Mouse (Mus musculus) left cerebral cortex, adult 9 months (tissue): ENCODE data around the gene Pde10a.
A peak's percentile ranks its signal among the peaks of the same experiment; 100 is the strongest.

Experiments
- DNase-seq, 2 experiments: peaks; one replicate each; pipeline ENCODE4 v3.0.0; 2022; ENCODE audit warnings: low spot score in 2 of 2

Gene Pde10a

GRCm38 (mm10) chr17:8961644-8962043 is 436.5 kb downstream of the Pde10a start:
- no peak for DNase-seq

GRCm38 (mm10) chr17:8965177-8965576 is 440.0 kb downstream of the Pde10a start:
- DNase-seq: no peak

- no peak for DNase-seq
Measured at GRCm38 (mm10) chr17:8972152-8972854, 447.1 kb downstream of the Pde10a start.

GRCm38 (mm10) chr17:8973331-8973730 is 448.2 kb downstream of the Pde10a start:
- no peak for DNase-seq

DNA sequence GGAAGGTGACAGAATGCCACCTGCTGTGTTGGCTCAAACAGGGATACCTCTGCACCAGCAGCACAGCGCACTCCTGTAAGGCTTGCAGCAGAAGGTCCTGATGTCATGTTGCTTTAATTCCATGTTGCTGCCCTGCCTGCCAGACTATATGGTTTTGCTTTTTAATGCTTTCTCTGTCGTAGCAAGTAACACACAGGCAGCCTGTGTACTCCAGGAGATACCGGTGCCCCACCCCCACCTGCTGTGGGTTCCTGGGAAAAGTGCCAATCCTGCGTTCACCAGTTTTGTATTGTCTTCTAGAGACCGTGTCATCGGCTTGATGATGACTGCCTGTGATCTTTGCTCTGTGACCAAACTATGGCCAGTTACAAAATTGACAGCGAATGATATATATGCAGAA is 449.3 kb downstream of the Pde10a start:
- DNase-seq: no peak

DNA sequence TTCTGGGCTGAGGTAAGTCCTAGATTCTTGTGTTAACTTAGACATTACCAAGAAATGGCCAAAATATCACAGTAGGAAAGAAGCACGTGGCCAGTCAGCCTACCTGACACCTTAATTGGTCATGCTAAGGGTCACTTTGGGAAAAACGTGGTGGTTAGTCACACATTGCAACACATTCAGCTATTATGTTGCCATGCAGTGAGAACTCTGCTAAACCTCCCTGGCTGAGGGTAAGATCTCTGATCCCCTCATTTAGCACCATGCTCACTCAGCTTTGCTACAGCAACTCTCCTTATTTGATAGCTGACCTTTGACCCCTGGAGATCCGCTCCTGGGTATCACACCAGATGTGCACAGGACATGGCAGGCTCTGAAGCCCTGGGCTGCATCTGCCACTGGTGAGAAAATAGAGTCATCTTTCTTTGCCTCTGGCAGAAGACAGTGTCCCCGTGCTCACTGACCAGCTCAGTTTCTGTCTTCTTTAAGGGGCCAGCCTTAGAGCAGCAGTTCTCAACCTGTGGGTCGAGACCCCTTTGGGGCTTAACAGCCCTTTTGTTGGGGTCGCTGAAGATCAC is 449.7 kb downstream of the Pde10a start:
- no peak for DNase-seq

GRCm38 (mm10) chr17:8976745-8977144 is 451.6 kb downstream of the Pde10a start:
- DNase-seq: no peak

DNA sequence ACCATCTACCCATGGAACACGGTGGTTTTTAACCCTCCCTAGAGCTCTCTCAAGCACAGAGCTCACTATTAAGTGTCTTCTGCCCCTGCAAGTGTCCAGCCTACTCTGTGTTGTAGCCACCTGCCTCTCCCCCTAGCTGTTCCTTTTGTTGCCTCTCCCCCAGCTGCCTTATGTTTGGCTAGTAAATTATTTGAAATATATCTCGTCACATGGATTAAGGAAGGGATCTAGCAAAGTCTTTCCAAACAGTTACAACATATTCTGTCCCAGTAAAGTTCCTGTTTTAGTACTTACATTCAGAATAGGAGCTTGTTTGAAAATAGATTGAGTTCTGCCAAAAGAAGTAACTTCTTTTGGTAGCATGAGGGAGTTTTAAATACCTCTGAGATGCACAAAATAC is 452.1 kb downstream of the Pde10a start:
- no peak for DNase-seq

DNA sequence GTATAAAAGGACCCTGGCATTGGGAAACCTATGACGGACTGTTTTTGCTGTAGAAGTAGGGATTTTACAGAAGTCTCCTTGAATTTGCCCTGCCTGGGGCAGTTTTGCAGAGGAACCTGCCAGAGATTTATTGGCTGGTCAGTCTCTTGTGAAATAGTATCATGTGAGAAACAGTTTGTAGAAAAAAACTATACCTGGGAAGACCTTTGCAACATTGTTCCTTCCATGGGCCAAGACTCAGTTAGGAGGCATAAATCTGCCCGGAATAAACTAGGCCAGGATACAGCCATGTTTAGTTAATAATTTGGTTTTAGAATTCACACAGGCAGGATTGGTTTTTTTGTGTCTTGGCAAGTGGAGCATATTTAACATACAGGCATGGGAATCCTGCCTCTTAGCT is 458.4 kb downstream of the Pde10a start:
- DNase-seq: no peak

DNA sequence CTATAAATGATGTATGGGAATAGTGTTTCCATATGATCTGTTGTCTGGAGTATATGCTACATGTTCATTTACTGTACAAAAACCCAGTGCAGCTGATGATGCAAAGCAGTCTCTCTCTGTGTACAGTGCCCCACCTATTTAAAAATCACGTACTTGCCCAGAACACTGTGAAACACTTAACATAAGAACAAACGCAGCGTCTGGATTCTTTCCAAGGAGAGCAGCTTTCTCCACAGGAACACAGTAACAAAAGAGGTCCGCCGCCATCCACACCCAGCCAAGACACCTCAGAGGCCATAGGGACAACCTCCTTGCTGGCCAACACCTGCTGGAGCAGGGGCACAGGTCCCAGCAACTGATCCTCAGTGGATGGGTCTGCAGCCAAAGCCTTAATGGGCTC is 460.5 kb downstream of the Pde10a start:
- DNase-seq: no peak

DNA sequence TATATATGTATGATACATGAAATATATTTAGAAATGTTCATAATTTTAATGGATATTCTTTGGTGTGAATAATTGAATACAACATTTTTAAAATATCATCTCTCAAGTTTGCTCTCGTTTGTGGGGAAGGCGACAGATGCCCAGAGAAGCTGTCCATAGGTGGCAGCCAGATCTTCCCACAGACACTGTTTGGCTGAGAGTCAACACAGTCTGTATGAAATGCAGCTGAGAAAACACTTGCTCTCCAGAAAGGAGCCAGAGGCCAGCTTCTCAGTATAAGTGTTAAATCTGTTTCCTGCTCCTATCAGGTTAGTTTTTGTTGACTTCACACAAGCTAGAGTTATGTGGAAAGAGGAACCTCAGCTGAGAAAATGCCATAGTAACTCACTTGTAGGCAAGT is 461.4 kb downstream of the Pde10a start:
- DNase-seq: peak in 1 of 2 experiments; percentile 77

GRCm38 (mm10) chr17:8987369-8987768 is 462.2 kb downstream of the Pde10a start:
- peak in 1 of 2 experiments; percentile 11 for DNase-seq

- peak; percentile 78 to 90 for DNase-seq
Measured at GRCm38 (mm10) chr17:8988119-8988807, 463.1 kb downstream of the Pde10a start, which contains the start of gene 1700010I14Rik. Gene 1700010I14Rik (plus strand): TSS chr17:8988333.

DNA sequence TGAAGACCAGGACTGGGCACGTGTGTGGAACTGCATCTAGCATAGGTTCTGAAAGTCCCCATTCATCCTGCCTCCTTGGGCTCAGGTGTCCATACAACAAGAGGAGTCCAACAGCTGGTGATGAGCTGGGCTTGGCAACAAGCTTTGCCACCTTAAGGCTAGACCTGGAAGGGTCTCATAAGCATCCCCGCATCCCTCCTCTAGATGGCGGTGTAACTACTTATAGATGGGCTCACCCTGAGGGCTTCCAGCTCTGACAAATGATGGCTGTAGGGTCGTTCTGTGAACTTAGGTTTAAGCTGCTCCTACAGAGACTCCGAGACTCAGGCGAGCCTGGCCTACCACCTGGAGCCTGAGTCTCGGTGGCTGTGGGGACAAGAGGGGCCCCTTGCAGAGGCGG is 466.0 kb downstream of the Pde10a start:
- peak in 1 of 2 experiments; percentile 34 for DNase-seq

GRCm38 (mm10) chr17:8995344-8995743 is 470.2 kb downstream of the Pde10a start:
- no peak for DNase-seq

DNA sequence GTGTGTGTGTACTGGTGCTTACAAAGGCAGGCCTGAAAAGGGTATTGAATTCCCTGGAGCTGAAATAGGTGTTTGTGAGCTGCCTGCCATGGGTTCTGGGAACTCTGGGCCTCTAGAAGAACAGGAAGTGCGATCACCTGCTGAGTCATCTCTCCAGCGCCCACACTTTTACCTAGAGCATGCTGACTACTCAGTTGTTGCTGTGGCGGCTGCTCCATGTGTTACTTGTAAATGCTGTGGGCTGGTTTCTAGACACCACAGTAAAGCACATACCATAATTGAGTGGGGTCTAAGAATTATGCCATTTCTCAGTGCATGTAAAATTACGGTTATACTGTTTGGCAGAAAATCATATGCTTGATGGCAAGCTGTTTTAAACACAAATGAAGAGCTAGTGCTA is 477.3 kb downstream of the Pde10a start:
- DNase-seq: peak in 1 of 2 experiments; percentile 67

DNA sequence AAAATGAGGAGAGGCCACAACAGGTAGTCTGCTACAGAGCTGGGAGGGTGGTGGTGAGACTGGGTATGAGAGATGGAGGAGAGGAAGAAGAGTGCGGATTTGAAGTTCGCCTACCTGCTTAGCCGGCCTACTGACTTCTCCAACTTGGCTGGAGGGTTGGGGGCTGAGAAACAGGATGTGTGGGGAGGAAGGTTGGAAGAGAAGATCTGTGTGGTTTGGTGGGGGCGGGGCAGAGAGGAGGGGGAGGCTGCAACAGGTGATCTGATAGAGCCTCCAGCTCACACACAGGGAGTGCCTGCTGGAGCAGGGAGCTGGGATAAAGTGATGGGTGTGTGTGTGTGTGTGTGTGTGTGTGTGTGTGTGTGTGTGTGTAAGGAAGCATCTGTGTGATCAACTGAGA is 479.3 kb downstream of the Pde10a start:
- no peak for DNase-seq

DNA sequence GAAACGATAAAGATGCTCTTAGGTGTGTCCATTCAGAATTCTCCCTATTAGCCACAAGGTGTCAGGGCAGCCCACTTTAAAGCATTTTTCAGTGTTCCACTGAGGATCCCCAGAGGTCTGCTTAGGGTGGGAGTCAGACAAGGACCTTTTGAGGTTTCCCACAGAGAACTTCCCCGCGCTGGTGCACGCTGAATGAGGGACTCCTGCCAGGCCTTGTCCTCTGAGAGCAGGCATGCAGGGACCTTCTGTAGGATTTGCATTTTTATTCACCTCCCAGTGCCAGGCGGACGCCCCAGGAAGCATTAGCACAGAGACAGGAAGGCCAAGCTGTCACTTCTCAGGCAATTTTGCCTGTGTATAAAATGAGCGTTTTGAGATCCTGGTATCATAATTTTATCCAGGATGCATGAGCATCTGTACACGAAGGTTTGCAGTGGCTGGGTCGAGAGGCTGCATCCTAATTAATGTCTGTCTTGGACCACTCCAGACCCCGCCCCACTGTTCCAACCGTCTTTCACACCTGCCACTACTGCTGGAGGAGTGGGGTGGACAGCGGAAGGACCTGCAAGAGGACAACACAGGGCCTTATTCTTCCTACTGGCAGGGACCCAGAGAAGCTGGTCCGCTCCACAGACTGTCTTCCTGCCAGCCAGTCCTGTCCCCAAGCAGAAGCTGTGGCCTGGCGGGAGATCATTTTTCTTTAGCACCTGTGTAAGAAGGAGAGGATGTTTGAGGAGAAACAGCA is 498.2 kb downstream of the Pde10a start:
- DNase-seq: peak in 1 of 2 experiments; percentile 13

DNA sequence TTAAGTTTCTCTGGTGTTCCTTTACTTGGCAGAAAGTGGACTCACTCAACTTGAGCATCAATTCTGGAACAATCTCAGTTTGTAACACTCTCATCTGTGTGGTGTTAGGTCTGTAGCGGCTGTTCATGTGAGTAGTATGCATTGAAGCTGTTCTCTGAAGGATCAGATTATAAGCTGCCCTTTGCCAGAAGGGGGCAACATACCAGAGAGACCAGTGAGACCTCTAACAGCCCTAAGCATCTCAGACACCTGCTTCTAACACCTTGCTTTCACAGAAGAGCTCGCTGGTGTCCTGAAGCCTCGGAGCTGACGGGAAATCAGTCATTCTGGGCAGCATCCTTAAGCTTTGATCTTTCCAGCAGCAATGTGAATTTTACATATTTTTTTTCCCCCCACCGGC is 505.0 kb downstream of the Pde10a start:
- DNase-seq: no peak

- peak; percentile 55 to 88 for DNase-seq
Measured at GRCm38 (mm10) chr17:9031241-9032141, 506.3 kb downstream of the Pde10a start.

- peak; percentile 27 to 48 for DNase-seq
Measured at GRCm38 (mm10) chr17:9032362-9033044, 507.3 kb downstream of the Pde10a start.
